Mouse (Mus musculus): ENCODE data around the gene Hs6st3. TPM values are rescaled to one million over a fixed set of nuclear protein-coding genes. Genes with fewer than 3 reads are reported as not detected.

Hs6st3 gene
- total RNA-seq (2014; rRNA removed) (21.7 and 23.4 TPM in 2 replicates), polyA plus RNA-seq (2015; fragmentation: Nextera tagmentation; extraction: Ambion mirVana) (1.3 and 2.4 TPM in 2 replicates)

GRCm38 (mm10) chr14:119137906-119138785 is at the start of gene Hs6st3:
Gene Hs6st3 (plus strand): TSS chr14:119138341.
- Histone ChIP-seq H3K27ac (ENCODE audit: low read depth, low read length) (peak within 1 kb of the TSS; percentile 45), H3K4me3 (ENCODE audit: low read depth, low read length) (peak within 1 kb of the TSS; percentile 67), H3K4me2 (ENCODE audit: low read depth) (peak within 1 kb of the TSS; percentile 90), H3K9me3 (ENCODE audit: low read length) (no peaks in the 10 kb centered on the region), H3K27me3 (ENCODE audit: insufficient read depth, low read length) (no peaks in the 10 kb centered on the region), H3K9ac (peak within 1 kb of the TSS; percentile 60), H3K36me3 (ENCODE audit: insufficient read depth) (no peaks in the 10 kb centered on the region), H3K4me1 (ENCODE audit: insufficient read depth) (peaks cover 6% of the 10 kb centered on the region; the same call in 1 of the 2 replicates)
- peak; percentile 34 for DNase-seq
- ATAC-seq: peak; percentile 56
- WGBS: under 1% methylated on average over 92 of the region's 100 CpGs
- no peak for TF ChIP-seq CTCF (IDR thresholded peaks at IDR 0.05; ENCODE audit: low read depth)

- Histone ChIP-seq H3K4me2 (ENCODE audit: low read depth) (peak within 1 kb of the TSS; percentile 89), H3K27ac (ENCODE audit: low read depth, low read length) (peak within 1 kb of the TSS; percentile 42), H3K36me3 (ENCODE audit: insufficient read depth) (no peaks in the 10 kb centered on the region), H3K27me3 (ENCODE audit: insufficient read depth, low read length) (no peaks in the 10 kb centered on the region), H3K9ac (peak within 1 kb of the TSS; percentile 89), H3K4me3 (ENCODE audit: low read depth, low read length) (peak within 1 kb of the TSS; percentile 64), H3K9me3 (ENCODE audit: low read length) (no peaks in the 10 kb centered on the region), H3K4me1 (ENCODE audit: insufficient read depth) (no peaks in the 10 kb centered on the region)
- peak; percentile 92 for DNase-seq
- WGBS: 0% methylated on average over 72 of the region's 72 CpGs
- peak; percentile 95 for ATAC-seq
- TF ChIP-seq CTCF (IDR thresholded peaks at IDR 0.05; ENCODE audit: low read depth): peak; percentile 86
These were observed 39.1 kb upstream of the Hs6st3 start, which contains the start of gene Uggt2 for GRCm38 (mm10) chr14:119098851-119099569. Gene Uggt2 (minus strand): TSS chr14:119099430.

- Histone ChIP-seq H3K4me1 (ENCODE audit: insufficient read depth) (no peaks in the 10 kb centered on the region), H3K36me3 (ENCODE audit: insufficient read depth) (no peaks in the 10 kb centered on the region), H3K4me2 (ENCODE audit: low read depth) (peak overlapping the region; percentile 89), H3K9ac (peak overlapping the region; percentile 89), H3K27ac (ENCODE audit: low read depth, low read length) (peak overlapping the region; percentile 42), H3K27me3 (ENCODE audit: insufficient read depth, low read length) (no peaks in the 10 kb centered on the region), H3K9me3 (ENCODE audit: low read length) (no peaks in the 10 kb centered on the region), H3K4me3 (ENCODE audit: low read depth, low read length) (peak overlapping the region; percentile 64)
- no peak for DNase-seq
- TF ChIP-seq CTCF (IDR thresholded peaks at IDR 0.05; ENCODE audit: low read depth): no peak
- peak; percentile 78 for ATAC-seq
- WGBS: 0% methylated on average over 13 of the region's 13 CpGs
These were observed 38.6 kb upstream of the Hs6st3 start for GRCm38 (mm10) chr14:119099570-119099891.

GRCm38 (mm10) chr14:119107591-119107990 is 30.6 kb upstream of the Hs6st3 start:
- Histone ChIP-seq H3K9me3 (ENCODE audit: low read length) (no peaks in the 10 kb centered on the region), H3K4me3 (ENCODE audit: low read depth, low read length) (no peak overlapping the region), H3K4me2 (ENCODE audit: low read depth) (no peak overlapping the region), H3K4me1 (ENCODE audit: insufficient read depth) (no peaks in the 10 kb centered on the region), H3K27ac (ENCODE audit: low read depth, low read length) (no peak overlapping the region), H3K36me3 (ENCODE audit: insufficient read depth) (no peaks in the 10 kb centered on the region), H3K9ac (no peak overlapping the region), H3K27me3 (ENCODE audit: insufficient read depth, low read length) (no peaks in the 10 kb centered on the region)
- ATAC-seq (no peak), DNase-seq (no peak)
- 65% methylated on average over 8 of the region's 8 CpGs for WGBS
- TF ChIP-seq CTCF (IDR thresholded peaks at IDR 0.05; ENCODE audit: low read depth): no peak

GRCm38 (mm10) chr14:119108776-119109301 is 29.3 kb upstream of the Hs6st3 start:
- no peaks in the 10 kb centered on the region for H3K27me3 ChIP-seq (ENCODE audit: insufficient read depth, low read length)

GRCm38 (mm10) chr14:119109776-119110218 is 28.3 kb upstream of the Hs6st3 start:
- Histone ChIP-seq H3K4me2 (ENCODE audit: low read depth) (no peak overlapping the region), H3K9ac (no peak overlapping the region), H3K36me3 (ENCODE audit: insufficient read depth) (no peaks in the 10 kb centered on the region), H3K4me1 (ENCODE audit: insufficient read depth) (no peaks in the 10 kb centered on the region), H3K27me3 (ENCODE audit: insufficient read depth, low read length) (no peaks in the 10 kb centered on the region), H3K27ac (ENCODE audit: low read depth, low read length) (no peak overlapping the region), H3K9me3 (ENCODE audit: low read length) (no peaks in the 10 kb centered on the region), H3K4me3 (ENCODE audit: low read depth, low read length) (no peak overlapping the region)
- TF ChIP-seq CTCF (IDR thresholded peaks at IDR 0.05; ENCODE audit: low read depth): peak; percentile 63
- ATAC-seq (peak; percentile 45), DNase-seq (no peak)
- 81% methylated on average over 3 of the region's 3 CpGs for WGBS

More at GRCm38 (mm10) chr14:119108776-119109301, 29.3 kb upstream of the Hs6st3 start:
- no peaks in the 10 kb centered on the region for H3K9me3 ChIP-seq (ENCODE audit: low read length)
- no peak for ATAC-seq
- H3K4me3 ChIP-seq (ENCODE audit: low read depth, low read length): no peak overlapping the region
- 48% methylated on average over 7 of the region's 7 CpGs for WGBS
- no peaks in the 10 kb centered on the region for H3K36me3 ChIP-seq (ENCODE audit: insufficient read depth)
- H3K9ac ChIP-seq: no peak overlapping the region
- H3K4me1 ChIP-seq (ENCODE audit: insufficient read depth): no peaks in the 10 kb centered on the region
- H3K4me2 ChIP-seq (ENCODE audit: low read depth): no peak overlapping the region
- TF ChIP-seq CTCF (IDR thresholded peaks at IDR 0.05; ENCODE audit: low read depth): no peak
- H3K27ac ChIP-seq (ENCODE audit: low read depth, low read length): no peak overlapping the region
- DNase-seq: no peak
